Mouse (Mus musculus) kidney, postnatal 0 days (tissue): ENCODE results near the gene Psap. TPM values are rescaled to one million over a fixed set of nuclear protein-coding genes. Genes with fewer than 3 reads are reported as not detected.
"Not testable (repeated sequence)": the region's sequence is repeated elsewhere in the genome, so short reads cannot be mapped to it uniquely, and the experiment has no call there.

Experiments used
- ATAC-seq: fragments of 200-750 bp; cut with Nextera tagmentation; replicated peaks from 2 replicates; pipeline ENCODE4 v1.8.0; 2017; ENCODE audit warnings: low read depth, moderate number of reproducible peaks, moderate TSS enrichment, moderate library complexity; ENCODE audit not compliant: low FRiP score
- DNase-seq: peaks from one replicate; pipeline ENCODE4 v3.0.0-alpha.2; 2016; ENCODE audit warnings: low spot score
- H3K27ac ChIP-seq: fragments of 300-500 bp; sonication (generic); 2 replicates; pipeline ENCODE4 v1.5.1; 2014; ENCODE audit warnings: mild to moderate bottlenecking
- H3K27me3 ChIP-seq: fragments of 300-500 bp; sonication (generic); 2 replicates; pipeline ENCODE4 v1.6.1; 2014; ENCODE audit warnings: low read length, mixed read lengths; ENCODE audit not compliant: insufficient read depth
- H3K36me3 ChIP-seq: fragments of 300-500 bp; sonication (generic); 2 replicates; pipeline ENCODE4 v1.6.1; 2014; ENCODE audit warnings: low read length, mixed read lengths; ENCODE audit not compliant: insufficient read depth
- H3K4me1 ChIP-seq: fragments of 300-500 bp; sonication (generic); replicated peaks from 2 replicates; pipeline ENCODE4 v1.6.1; 2014; ENCODE audit warnings: antibody characterized with exemption, low read length, mixed read lengths; ENCODE audit not compliant: insufficient read depth
- H3K4me2 ChIP-seq: fragments of 300-500 bp; sonication (generic); 2 replicates; pipeline ENCODE4 v1.6.1; 2014; ENCODE audit warnings: mild to moderate bottlenecking, low read length, moderate library complexity, mixed read lengths
- H3K4me3 ChIP-seq: fragments of 300-500 bp; sonication (generic); replicated peaks from 2 replicates; pipeline ENCODE4 v1.5.1; 2014; ENCODE audit warnings: low read depth, low read length
- H3K9ac ChIP-seq: fragments of 300-500 bp; sonication (generic); 2 replicates; pipeline ENCODE4 v1.6.1; 2014; ENCODE audit warnings: low read depth, low read length
- H3K9me3 ChIP-seq: fragments of 300-500 bp; sonication (generic); replicated peaks from 2 replicates; pipeline ENCODE4 v1.6.1; 2016; ENCODE audit warnings: low read length, inconsistent platforms, mixed read lengths
- CTCF ChIP-seq: IDR thresholded peaks from 2 replicates; pipeline ENCODE4 v1.5.1; 2016; ENCODE audit warnings: antibody characterized with exemption, low read depth, mild to moderate bottlenecking, moderate library complexity
- WGBS: fragments of 180-500 bp; shearing (Covaris S2); extraction: QIAGEN DNeasy Blood & Tissue Kit; methylation state at CpG from one replicate; pipeline ENCODE4 v1.1.7; 2014; 5-methylcytosine and 5-hydroxymethylcytosine counted together
- polyA plus RNA-seq: library from polyadenylated mRNA; unstranded; fragments of >200 nt; fragmentation: Nextera tagmentation; extraction: Ambion mirVana; gene quantifications from 2 replicates; pipeline ENCODE4 v1.2.1, GENCODE M21; 2015

Gene Psap
- polyA plus RNA-seq: 142 and 160 TPM in 2 replicates

GRCm38 (mm10) chr10:60277207-60278005 lies at the start of gene Psap:
Psap (plus strand) TSS chr10:60277627.
- Histone ChIP-seq H3K9ac (peak within 1 kb of the TSS; percentile 85), H3K9me3 (no peaks in the 10 kb centered on the region), H3K4me1 (peaks cover 10% of the 10 kb centered on the region; the same call in 1 of the 2 replicates), H3K27ac (peak within 1 kb of the TSS; percentile 84), H3K4me3 (peak within 1 kb of the TSS; percentile 69), H3K36me3 (no peaks in the 10 kb centered on the region), H3K4me2 (peak within 1 kb of the TSS; percentile 81), H3K27me3 (no peaks in the 10 kb centered on the region)
- ATAC-seq (peak; percentile 90), DNase-seq (peak; percentile 93)
- TF ChIP-seq CTCF: peak; percentile 27; the same call in 1 of the 2 replicates
- 2% methylated on average over 54 of the region's 54 CpGs for WGBS

GRCm38 (mm10) chr10:60227666-60228065 lies 49.8 kb upstream of the Psap start:
- no peaks in the 10 kb centered on the region for H3K9me3 ChIP-seq
- DNase-seq (no peak), ATAC-seq (no peak)
- no peak overlapping the region for H3K4me2 ChIP-seq
- WGBS: 69% methylated on average over 4 of the region's 4 CpGs
- no peaks in the 10 kb centered on the region for H3K36me3 ChIP-seq
- no peak overlapping the region for H3K9ac ChIP-seq
- H3K27me3 ChIP-seq: no peaks in the 10 kb centered on the region
- H3K27ac ChIP-seq: no peak overlapping the region
- H3K4me1 ChIP-seq: peaks cover 5% of the 10 kb centered on the region; the same call in 1 of the 2 replicates
- TF ChIP-seq CTCF: no peak
- no peak overlapping the region for H3K4me3 ChIP-seq

GRCm38 (mm10) chr10:60229113-60229512 lies 48.3 kb upstream of the Psap start:
- no peak for DNase-seq
- 86% methylated on average over 6 of the region's 6 CpGs for WGBS
- no peak overlapping the region for H3K4me3 ChIP-seq

GRCm38 (mm10) chr10:60230321-60231088 lies 46.9 kb upstream of the Psap start:
- DNase-seq (no peak), ATAC-seq (no peak)
- H3K9ac ChIP-seq: no peak overlapping the region
- H3K27ac ChIP-seq: no peak overlapping the region
- no peaks in the 10 kb centered on the region for H3K27me3 ChIP-seq
- TF ChIP-seq CTCF: no peak
- no peaks in the 10 kb centered on the region for H3K9me3 ChIP-seq
- no peak overlapping the region for H3K4me2 ChIP-seq
- WGBS: 62% methylated on average over 6 of the region's 6 CpGs
- H3K4me3 ChIP-seq: no peak overlapping the region
- peaks cover 5% of the 10 kb centered on the region; the same call in 1 of the 2 replicates for H3K4me1 ChIP-seq
- H3K36me3 ChIP-seq: no peaks in the 10 kb centered on the region

More at GRCm38 (mm10) chr10:60229113-60229512, 48.3 kb upstream of the Psap start:
- Histone ChIP-seq H3K27ac (no peak overlapping the region), H3K4me2 (no peak overlapping the region), H3K9me3 (no peaks in the 10 kb centered on the region), H3K36me3 (no peaks in the 10 kb centered on the region), H3K9ac (no peak overlapping the region), H3K4me1 (peaks cover 5% of the 10 kb centered on the region; the same call in 1 of the 2 replicates), H3K27me3 (no peaks in the 10 kb centered on the region)
- no peak for ATAC-seq
- TF ChIP-seq CTCF: no peak

- Histone ChIP-seq H3K27ac (no peak overlapping the region), H3K9ac (no peak overlapping the region), H3K27me3 (no peaks in the 10 kb centered on the region), H3K36me3 (no peaks in the 10 kb centered on the region), H3K4me1 (peaks cover 5% of the 10 kb centered on the region; the same call in 1 of the 2 replicates), H3K9me3 (no peaks in the 10 kb centered on the region), H3K4me2 (no peak overlapping the region), H3K4me3 (no peak overlapping the region)
- DNase-seq (no peak), ATAC-seq (no peak)
- WGBS: 75% methylated on average over 9 of the region's 9 CpGs
- TF ChIP-seq CTCF: no peak
These were observed 43.4 kb upstream of the Psap start for GRCm38 (mm10) chr10:60234006-60234405.

- not testable (repeated sequence) for DNase-seq, H3K36me3 ChIP-seq, H3K4me1 ChIP-seq, H3K4me2 ChIP-seq, H3K27me3 ChIP-seq, H3K4me3 ChIP-seq, ATAC-seq, H3K9me3 ChIP-seq, H3K27ac ChIP-seq, H3K9ac ChIP-seq
- WGBS: 95% methylated on average over 6 of the region's 6 CpGs
These were observed 41.6 kb upstream of the Psap start for GRCm38 (mm10) chr10:60235876-60236275.
